In the genomic region with DNA sequence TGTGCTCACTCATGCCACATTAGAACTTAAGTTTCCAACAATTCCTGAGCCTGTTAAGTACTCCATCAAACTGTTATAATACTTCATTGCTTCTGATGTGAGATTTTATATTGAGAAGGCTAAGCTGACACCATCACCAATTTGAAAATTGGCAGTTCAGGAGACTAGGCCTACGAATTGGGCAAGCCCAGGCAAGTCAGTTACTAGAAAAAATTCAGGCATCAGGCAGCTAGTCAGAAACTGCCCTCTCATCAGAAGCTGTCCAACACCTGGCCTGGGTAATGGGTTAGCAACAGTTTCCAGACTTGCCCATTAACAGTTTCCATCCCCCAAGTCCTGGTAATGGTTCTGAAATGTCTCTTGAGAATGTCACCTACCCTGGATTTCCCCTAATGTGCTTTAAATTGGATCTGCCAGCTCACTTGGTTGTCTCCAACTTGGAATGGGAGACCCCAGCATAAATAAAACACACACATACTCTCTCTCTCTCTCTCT, we compare ENCODE assay signal across 30 mouse cellular contexts. TPM values are rescaled to one million over a fixed set of nuclear protein-coding genes. Genes with fewer than 3 reads are reported as not detected.
"Had no signal": no experiment of that assay in that cellular context is flagged by ENCODE, and none has a peak within 500 bp of the region (broad histone marks: within the 10 kb centered on the region; RNA-seq: fewer than 3 reads in every experiment).

No protein-coding gene starts in this region.

- H3K9me3 ChIP-seq: embryonic facial prominence, embryonic 10.5 days; embryonic facial prominence, embryonic 12.5 days; embryonic facial prominence, embryonic 13.5 days; embryonic facial prominence, embryonic 15.5 days; forebrain, embryonic 10.5 days; forebrain, embryonic 12.5 days; forebrain, embryonic 13.5 days; forebrain, embryonic 15.5 days; heart, embryonic 10.5 days; heart, embryonic 12.5 days had no signal

- H3K36me3 ChIP-seq: embryonic facial prominence, embryonic 10.5 days; embryonic facial prominence, embryonic 12.5 days; embryonic facial prominence, embryonic 13.5 days; embryonic facial prominence, embryonic 15.5 days; forebrain, embryonic 10.5 days; forebrain, embryonic 12.5 days; forebrain, embryonic 15.5 days; heart, embryonic 10.5 days; heart, embryonic 12.5 days had no signal

- H3K9ac ChIP-seq: embryonic facial prominence, embryonic 12.5 days; embryonic facial prominence, embryonic 13.5 days; embryonic facial prominence, embryonic 15.5 days; forebrain, embryonic 12.5 days; forebrain, embryonic 13.5 days; forebrain, embryonic 15.5 days; forebrain, postnatal 0 days; heart, embryonic 12.5 days had no signal

- H3K27ac ChIP-seq: embryonic facial prominence, embryonic 10.5 days; embryonic facial prominence, embryonic 12.5 days; embryonic facial prominence, embryonic 13.5 days; embryonic facial prominence, embryonic 15.5 days; forebrain, embryonic 10.5 days; forebrain, embryonic 12.5 days; forebrain, embryonic 13.5 days; forebrain, embryonic 15.5 days; gastrocnemius, adult 2 months; heart, adult 2 months; heart, embryonic 10.5 days had no signal

- H3K4me1 ChIP-seq: embryonic facial prominence, embryonic 10.5 days; embryonic facial prominence, embryonic 12.5 days; embryonic facial prominence, embryonic 13.5 days; embryonic facial prominence, embryonic 15.5 days; forebrain, embryonic 10.5 days; forebrain, embryonic 12.5 days; forebrain, embryonic 13.5 days; heart, embryonic 10.5 days; heart, embryonic 12.5 days had no signal

- H3K4me3 ChIP-seq: embryonic facial prominence, embryonic 10.5 days; embryonic facial prominence, embryonic 12.5 days; embryonic facial prominence, embryonic 13.5 days; embryonic facial prominence, embryonic 15.5 days; erythroblast, embryonic 14.5 days; forebrain, embryonic 10.5 days; forebrain, embryonic 12.5 days; forebrain, embryonic 13.5 days; forebrain, embryonic 15.5 days; gastrocnemius, adult 2 months; heart, adult 2 months; heart, embryonic 10.5 days; heart, embryonic 12.5 days had no signal

- ATAC-seq: forebrain, embryonic 13.5 days; forebrain, embryonic 14.5 days; forebrain, embryonic 15.5 days; forebrain, embryonic 16.5 days; forebrain, postnatal 0 days had no signal

- H3K27me3 ChIP-seq: embryonic facial prominence, embryonic 12.5 days; embryonic facial prominence, embryonic 13.5 days; embryonic facial prominence, embryonic 15.5 days; forebrain, embryonic 12.5 days; forebrain, embryonic 13.5 days; forebrain, embryonic 15.5 days; heart, embryonic 12.5 days had no signal

- H3K4me2 ChIP-seq: embryonic facial prominence, embryonic 12.5 days; embryonic facial prominence, embryonic 13.5 days; embryonic facial prominence, embryonic 15.5 days; forebrain, embryonic 12.5 days; forebrain, embryonic 13.5 days; forebrain, embryonic 15.5 days; heart, embryonic 11.5 days; heart, embryonic 12.5 days had no signal

- DNase-seq: cerebellum, postnatal 10 days; cerebellum, postnatal 14 days; cerebellum, postnatal 25 days; cerebellum, postnatal 36 days; embryo, embryonic 11 days; forebrain, postnatal 0 days; gastrocnemius, adult 2 months; gastrocnemius, postnatal 10 days; gastrocnemius, postnatal 14 days; gastrocnemius, postnatal 25 days; gastrocnemius, postnatal 36 days; heart, adult 11 months; heart, adult 2 months had no signal

RNA-seq across cellular contexts. Expression of gene Rprm, which starts 20.9 kb away (rescaled TPM):
- total RNA-seq: common myeloid progenitor, adult 5-6 weeks; gastrocnemius, adult 2 months; gastrocnemius, adult 8-10 months; granulocyte monocyte progenitor cell, adult 5-6 weeks had no signal
